Comparison of ENCODE assay signal across 8 mouse cellular contexts in genomic region chr14:21985426-21985931, GRCm38 (mm10). TPM values are rescaled to one million over a fixed set of nuclear protein-coding genes. Genes with fewer than 3 reads are reported as not detected.
DNase-seq lines count a peak whose midpoint lies in the region; ATAC-seq and TF ChIP-seq lines count a peak whose summit lies in the region.

No protein-coding gene starts in this region.

- DNase-seq in layer of hippocampus, adult 2 months (ENCODE audit: low spot score in 2 of 2) = no peak
- no peak for DNase-seq in layer of hippocampus, postnatal 25 days (ENCODE audit: extremely low spot score in 1 of 2, low spot score in 1 of 2)
- peak; percentile 57 for DNase-seq in gastrocnemius, postnatal 25 days
- no peak for DNase-seq in kidney, postnatal 0 days (ENCODE audit: low spot score)
- no peak for DNase-seq in layer of hippocampus, postnatal 36 days
- DNase-seq in retina, embryonic 14.5 days (ENCODE audit: low spot score) = no peak

- no peak for TF ChIP-seq CTCF in layer of hippocampus, adult 2 months (conservative IDR thresholded peaks at IDR 0.05)
- no peak for TF ChIP-seq CTCF in bone marrow macrophage, adult 2 months (IDR thresholded peaks at IDR 0.05; ENCODE audit: low read depth, low read length)
- TF ChIP-seq CTCF in kidney, postnatal 0 days (IDR thresholded peaks at IDR 0.05; ENCODE audit: low read depth) = no peak

- H3K4me2 ChIP-seq in kidney, postnatal 0 days (ENCODE audit: low read length) = peak overlapping the region; percentile 65
- peak overlapping the region; percentile 89 for H3K4me2 ChIP-seq in midbrain, embryonic 12.5 days (replicated peaks)

- H3K4me1 ChIP-seq in bone marrow macrophage, adult 2 months (ENCODE audit: control insufficient read depth, insufficient read depth, low read length) = peaks cover 15% of the 10 kb centered on the region
- H3K4me1 ChIP-seq in kidney, postnatal 0 days (replicated peaks; ENCODE audit: insufficient read depth, low read length) = peaks cover 10% of the 10 kb centered on the region; the same call in 1 of the 2 replicates
- peaks cover 59% of the 10 kb centered on the region for H3K4me1 ChIP-seq in midbrain, embryonic 12.5 days

- ATAC-seq in kidney, postnatal 0 days (replicated peaks; ENCODE audit: low FRiP score, low read depth) = no peak
- no peak for ATAC-seq in midbrain, embryonic 12.5 days (ENCODE audit: low FRiP score, low read depth)

- peaks cover 11% of the 10 kb centered on the region for H3K36me3 ChIP-seq in kidney, postnatal 0 days (ENCODE audit: insufficient read depth, low read length)
- H3K36me3 ChIP-seq in midbrain, embryonic 12.5 days = 0 out of 2 replicates have a peak, but pooled peaks cover 6% of the 10 kb centered on the region

- peak overlapping the region; percentile 79 for H3K4me3 ChIP-seq in layer of hippocampus, adult 2 months
- peak overlapping the region; percentile 60 for H3K4me3 ChIP-seq in bone marrow macrophage, adult 2 months (ENCODE audit: insufficient read depth, low read length)
- peak overlapping the region; percentile 67 for H3K4me3 ChIP-seq in kidney, postnatal 0 days (replicated peaks; ENCODE audit: low read depth, low read length)
- peak overlapping the region; percentile 90 for H3K4me3 ChIP-seq in midbrain, embryonic 12.5 days

- H3K9ac ChIP-seq in kidney, postnatal 0 days (ENCODE audit: low read depth, low read length) = peak overlapping the region; percentile 87
- H3K9ac ChIP-seq in midbrain, embryonic 12.5 days (replicated peaks) = peak overlapping the region; percentile 92

- no peaks in the 10 kb centered on the region for H3K9me3 ChIP-seq in kidney, postnatal 0 days (replicated peaks; ENCODE audit: low read length)
- no peaks in the 10 kb centered on the region for H3K9me3 ChIP-seq in midbrain, embryonic 12.5 days

- WGBS in kidney, postnatal 0 days = under 1% methylated on average over 37 of the region's 37 CpGs
- under 1% methylated on average over 37 of the region's 37 CpGs for WGBS in midbrain, embryonic 12.5 days

- H3K27me3 ChIP-seq in kidney, postnatal 0 days (ENCODE audit: insufficient read depth, low read length) = no peaks in the 10 kb centered on the region
- H3K27me3 ChIP-seq in midbrain, embryonic 12.5 days = peaks cover 18% of the 10 kb centered on the region

- TF ChIP-seq POLR2A in bone marrow macrophage, adult 2 months (IDR thresholded peaks at IDR 0.05; ENCODE audit: borderline replicate concordance, low read depth, low read length) = no peak

- peak overlapping the region; percentile 88; the same call in 1 of the 2 replicates for H3K27ac ChIP-seq in layer of hippocampus, adult 2 months
- no peak overlapping the region for H3K27ac ChIP-seq in bone marrow macrophage, adult 2 months (ENCODE audit: insufficient read depth, low read depth, low read length)
- peak overlapping the region; percentile 99 for H3K27ac ChIP-seq in kidney, postnatal 0 days
- H3K27ac ChIP-seq in midbrain, embryonic 12.5 days (replicated peaks) = peak overlapping the region; percentile 98

RNA-seq across cellular contexts. Expression of gene Zfp503, which starts 3.9 kb away (rescaled TPM):
- total RNA-seq in layer of hippocampus, adult 2 months (2021) = 1 to 10 TPM; 2.2 to 2.5 TPM
- total RNA-seq in layer of hippocampus, postnatal 25 days (2021) = 1 to 10 TPM; 2.6 to 2.8 TPM
- polyA plus RNA-seq in bone marrow macrophage, adult 2 months (2012; ENCODE audit: insufficient read depth, insufficient read length, missing spikeins) = 0.76 and 1.0 TPM in 2 replicates
- 10 to 100 TPM in 1 of 2 experiments, 1 to 10 TPM in 1; 9.1 to 15.6 TPM for total RNA-seq in gastrocnemius, postnatal 25 days (2021)
- polyA plus RNA-seq in kidney, postnatal 0 days (2015; fragmentation: Nextera tagmentation; extraction: Ambion mirVana) = 34.2 and 41.4 TPM in 2 replicates
- polyA plus RNA-seq in midbrain, embryonic 12.5 days (2016; fragmentation: Nextera tagmentation; extraction: Ambion mirVana) = 19.4 and 22.4 TPM in 2 replicates
- 1 to 10 TPM; 2.8 to 3.0 TPM for total RNA-seq in layer of hippocampus, postnatal 36 days (2021)

RNA-seq across cellular contexts. Expression of gene Lrmda, which starts 34.0 kb away (rescaled TPM):
- 1 to 10 TPM in 1 of 2 experiments, under 1 TPM in 1; 0.87 to 1.5 TPM for total RNA-seq in layer of hippocampus, adult 2 months (2021)
- under 1 TPM in 1 of 2 experiments, not detected in 1; 0.27 TPM for total RNA-seq in layer of hippocampus, postnatal 25 days (2021)
- polyA plus RNA-seq in bone marrow macrophage, adult 2 months (2012; ENCODE audit: insufficient read depth, insufficient read length, missing spikeins) = 18.3 and 20.1 TPM in 2 replicates
- 1 to 10 TPM; 1.7 to 3.8 TPM for total RNA-seq in gastrocnemius, postnatal 25 days (2021)
- 0.83 and 1.3 TPM in 2 replicates for polyA plus RNA-seq in kidney, postnatal 0 days (2015; fragmentation: Nextera tagmentation; extraction: Ambion mirVana)
- polyA plus RNA-seq in midbrain, embryonic 12.5 days (2016; fragmentation: Nextera tagmentation; extraction: Ambion mirVana) = 0.52 TPM in 1 of 2 replicates, not detected in the other
- total RNA-seq in layer of hippocampus, postnatal 36 days (2021) = 1 to 10 TPM in 1 of 2 experiments, under 1 TPM in 1; 0.87 to 1.0 TPM
